Mouse (Mus musculus): ENCODE results near the gene Steap3.

Gene Steap3

DNA sequence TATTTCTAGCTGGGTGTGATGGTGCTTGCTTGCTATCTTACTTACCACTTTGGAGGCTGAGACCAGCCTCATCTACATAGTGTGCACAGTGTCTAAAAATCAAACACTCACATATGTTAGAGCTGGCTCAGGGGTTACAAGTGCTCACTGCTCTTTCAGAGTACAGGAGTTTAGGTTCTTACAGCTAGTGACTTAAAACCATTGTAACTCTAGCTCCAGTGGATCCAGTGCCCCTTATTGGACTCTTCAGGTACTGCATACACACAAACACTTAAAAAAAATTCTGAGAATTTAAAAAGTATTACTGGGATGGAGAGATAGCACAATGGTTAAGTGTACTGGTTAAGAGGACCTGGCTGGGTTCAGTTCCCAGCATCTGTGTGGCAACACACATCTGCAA lies 125.5 kb downstream of the Steap3 start:
- DNase-seq (ENCODE audit: low spot score), result no peak

GRCm38 (mm10) chr1:120145527-120146216 lies 126.8 kb downstream of the Steap3 start:
- DNase-seq (ENCODE audit: low spot score), result no peak

DNA sequence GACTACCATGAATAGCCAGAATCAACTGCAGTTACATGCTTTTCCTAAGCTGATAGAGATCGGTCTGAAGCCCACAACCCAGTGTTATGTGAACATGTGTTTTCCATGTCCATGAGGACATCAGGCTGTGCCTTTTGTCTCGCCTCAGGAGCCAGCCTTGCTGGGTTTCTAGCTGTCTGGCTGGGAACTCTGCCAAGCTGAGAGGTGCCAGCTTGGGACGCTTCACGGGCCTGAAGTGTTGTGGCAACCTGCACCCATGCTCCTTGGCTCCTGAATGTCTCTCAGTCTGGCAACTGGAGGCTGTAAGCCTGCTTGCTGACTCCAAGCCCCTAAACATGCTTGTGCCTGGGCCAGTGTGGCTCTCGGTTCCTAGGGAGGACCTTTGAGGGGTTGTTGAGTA lies 130.0 kb downstream of the Steap3 start:
- DNase-seq (ENCODE audit: low spot score), result no peak
